Mouse (Mus musculus) natural killer cell, adult 2 months (primary cell): ENCODE measurements around the gene Iqgap2.
A peak's percentile ranks its signal among the peaks of the same experiment; 100 is the strongest.

ENCODE experiments used
- DNase-seq, 2 experiments: peaks; one replicate each; pipeline ENCODE4 v3.0.0; 2022; ENCODE audit warnings: low spot score in 2 of 2

Iqgap2 gene

GRCm38 (mm10) chr13:95891491-95891925 lies at the start of gene Iqgap2:
TSS of gene Iqgap2 (minus strand) at chr13:95891922.
- DNase-seq: peak in 1 of 2 experiments; percentile 24

DNA sequence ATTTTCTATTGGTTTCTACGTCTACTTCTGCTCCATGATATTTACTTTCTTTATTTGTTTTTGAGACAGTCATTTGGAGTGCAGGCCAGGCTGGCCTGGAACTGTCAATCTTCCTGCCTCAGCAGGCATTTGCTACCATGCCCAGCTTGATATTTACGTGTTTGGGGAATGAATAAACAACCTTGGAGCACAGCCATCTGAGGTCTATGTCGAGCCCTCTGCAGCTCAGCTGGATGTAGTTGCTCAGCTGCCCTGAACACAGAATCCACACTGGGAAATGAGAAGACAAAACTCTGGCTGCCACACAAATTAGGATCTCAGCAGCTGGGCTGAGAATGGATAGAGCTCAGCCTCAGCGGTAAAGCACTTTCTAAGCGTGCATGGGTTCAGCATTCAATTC lies 49.1 kb upstream of the Iqgap2 start:
- no peak for DNase-seq

- DNase-seq: no peak
Measured at GRCm38 (mm10) chr13:95924201-95924621, 32.5 kb upstream of the Iqgap2 start.

DNA sequence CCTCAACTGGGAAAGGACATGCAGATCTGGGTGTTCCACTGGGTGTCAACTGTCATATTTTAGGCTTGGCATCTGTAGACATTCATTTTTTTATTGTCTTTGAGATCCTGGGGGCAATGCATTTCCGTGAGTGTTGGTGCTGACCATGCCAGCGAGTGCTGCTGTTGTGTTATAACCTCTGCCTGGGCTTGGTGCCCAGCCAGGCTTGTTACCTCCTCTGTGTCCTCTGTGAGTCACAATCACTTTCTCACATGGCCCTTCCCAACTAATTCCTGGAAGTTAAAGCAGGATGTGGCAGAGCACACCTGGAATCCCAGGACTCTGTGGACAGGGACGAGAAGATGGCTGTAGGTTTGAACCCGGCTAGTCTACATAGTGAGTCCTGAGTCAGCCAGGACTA lies 30.9 kb upstream of the Iqgap2 start:
- DNase-seq: no peak

GRCm38 (mm10) chr13:95918624-95919284 lies 27.0 kb upstream of the Iqgap2 start:
- DNase-seq: no peak

DNA sequence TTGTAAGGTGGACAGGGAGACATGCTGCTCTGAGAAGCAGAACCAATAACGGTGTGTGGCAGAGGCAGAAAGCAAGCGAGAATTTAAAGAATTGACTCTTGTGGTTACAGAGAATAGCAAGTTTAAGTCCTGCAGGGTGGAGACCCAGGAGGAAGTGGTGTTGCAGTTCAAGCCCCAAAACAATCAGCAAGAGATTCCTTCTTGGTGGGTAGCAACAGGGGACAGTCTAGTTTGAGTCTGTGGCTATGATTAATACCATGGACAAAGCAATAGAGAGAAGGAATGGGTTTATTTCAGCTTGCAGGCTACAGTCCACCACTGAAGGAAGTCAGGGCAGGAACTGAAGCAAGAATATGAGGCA lies 21.3 kb upstream of the Iqgap2 start:
- peak in 1 of 2 experiments; percentile 12 for DNase-seq

DNA sequence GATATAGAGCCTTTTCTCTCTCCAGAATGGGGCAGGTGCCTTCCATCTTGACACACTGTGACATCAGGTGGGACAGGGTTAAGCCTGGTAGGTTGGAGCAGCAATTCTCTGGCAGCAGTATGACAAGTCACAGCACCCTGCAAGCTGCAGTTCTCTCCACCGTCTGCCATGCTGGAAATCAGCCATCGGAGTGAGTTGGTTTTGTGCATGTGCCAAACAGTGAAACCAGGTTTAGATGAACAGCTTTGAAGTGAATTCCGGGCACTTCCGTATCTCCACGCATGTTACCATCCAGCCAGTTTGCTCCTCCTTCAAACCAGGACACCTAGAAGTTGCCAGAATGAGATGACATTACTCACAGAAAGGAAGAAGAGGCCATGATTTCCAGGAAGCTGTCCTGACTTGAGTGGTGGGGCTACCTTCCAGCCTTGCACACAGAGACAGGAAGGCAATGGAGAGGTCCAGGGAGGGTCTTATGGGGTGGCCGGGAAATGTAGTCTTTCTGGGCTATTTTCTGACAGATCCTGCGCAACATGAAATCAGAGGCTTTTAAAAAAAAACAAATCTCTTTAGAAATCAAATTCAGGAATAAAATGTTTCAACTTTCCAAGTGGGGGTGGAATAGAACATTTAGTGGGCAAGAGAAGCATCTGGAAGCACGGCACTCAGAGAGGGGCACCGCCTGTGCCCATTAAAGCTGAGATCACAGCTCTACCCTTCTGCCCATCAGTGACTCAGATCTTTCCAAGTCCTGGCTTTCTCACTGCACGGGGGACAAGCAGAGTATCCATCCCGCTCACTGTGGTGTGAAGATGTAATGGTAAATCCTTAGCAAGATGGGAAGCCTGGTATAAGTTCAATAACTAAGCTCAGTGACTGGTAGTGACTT lies 20.7 kb upstream of the Iqgap2 start:
- DNase-seq: no peak

DNA sequence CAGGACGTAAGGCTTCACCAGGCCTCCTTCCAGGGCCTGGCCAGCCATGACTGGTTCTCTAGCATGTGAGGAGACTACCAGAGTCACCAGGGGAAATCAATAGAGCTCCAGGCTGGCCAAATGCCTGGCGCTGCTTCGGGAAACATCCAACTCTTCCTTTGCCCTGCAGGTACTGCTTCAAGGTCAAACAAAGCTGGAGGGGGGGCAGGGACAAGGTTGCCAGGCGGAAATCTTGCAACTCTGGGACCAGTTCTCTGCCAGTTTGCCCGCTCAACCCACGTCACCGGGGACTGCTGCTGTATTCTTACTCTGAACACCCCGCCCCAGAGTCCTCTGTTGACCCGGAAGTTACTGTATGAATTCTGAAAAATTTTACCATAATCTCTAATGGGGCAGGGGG lies 18.5 kb upstream of the Iqgap2 start:
- DNase-seq: no peak

DNA sequence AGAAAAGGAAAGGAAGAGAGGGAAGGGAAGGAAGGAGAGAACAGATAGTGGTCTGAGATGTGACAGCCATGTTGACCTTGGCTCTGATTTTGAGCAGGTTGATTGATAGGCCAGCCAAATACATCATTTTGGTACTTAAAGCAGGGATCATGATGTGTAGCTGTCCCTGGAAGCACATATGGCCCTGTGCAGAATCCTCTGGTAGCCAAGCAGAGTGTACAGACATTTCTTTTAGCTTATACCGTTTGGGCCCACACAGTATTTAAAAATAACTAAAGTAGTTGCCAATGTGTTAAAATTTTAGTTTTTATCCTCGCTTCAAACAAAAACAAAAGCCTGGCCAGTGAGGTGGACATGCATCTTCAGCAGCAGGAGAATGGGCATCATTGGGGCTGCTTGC lies 17.5 kb upstream of the Iqgap2 start:
- DNase-seq: no peak

DNA sequence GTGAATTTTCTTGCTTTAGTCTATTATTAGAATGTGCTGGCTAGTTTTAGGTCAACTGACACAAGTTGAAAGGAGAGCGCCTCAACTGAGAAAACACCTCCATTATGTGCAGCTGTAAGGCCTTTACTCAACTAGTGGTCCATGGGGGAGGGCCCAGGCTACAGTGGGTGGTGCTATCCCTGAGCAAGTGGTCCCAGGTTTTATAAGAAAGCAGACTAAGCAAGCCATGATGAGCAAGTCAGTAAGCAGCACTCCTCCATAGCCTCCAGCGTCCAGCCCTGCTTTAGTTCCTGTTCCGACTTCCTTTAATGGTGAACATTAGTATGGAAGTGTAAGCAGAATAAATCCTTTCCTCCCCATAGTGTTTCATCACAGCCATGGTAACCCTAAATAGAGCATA lies 11.0 kb upstream of the Iqgap2 start:
- DNase-seq: no peak

GRCm38 (mm10) chr13:95899885-95900650 lies 8.3 kb upstream of the Iqgap2 start:
- no peak for DNase-seq

- DNase-seq: no peak
Measured at GRCm38 (mm10) chr13:95896501-95896900, 4.8 kb upstream of the Iqgap2 start.

DNA sequence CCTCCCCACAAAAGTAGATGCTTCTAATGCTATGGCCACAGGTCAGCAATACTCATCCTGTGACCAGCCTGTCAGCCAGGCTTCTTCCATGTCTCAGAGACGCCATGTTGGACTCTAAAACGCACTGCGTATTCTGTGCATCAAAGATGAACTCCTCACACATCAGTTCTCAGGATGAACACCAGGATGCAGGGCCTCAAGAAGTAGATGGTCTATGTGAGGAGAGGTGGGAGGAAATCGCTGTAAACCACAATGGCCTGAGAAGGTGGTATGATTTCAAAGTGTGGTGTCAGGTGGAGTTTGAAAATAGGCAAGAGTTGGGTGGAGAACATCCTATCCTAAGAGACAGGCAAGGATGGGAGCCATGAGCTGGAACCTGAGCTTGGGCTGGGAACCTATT lies 1.4 kb upstream of the Iqgap2 start:
- no peak for DNase-seq

DNA sequence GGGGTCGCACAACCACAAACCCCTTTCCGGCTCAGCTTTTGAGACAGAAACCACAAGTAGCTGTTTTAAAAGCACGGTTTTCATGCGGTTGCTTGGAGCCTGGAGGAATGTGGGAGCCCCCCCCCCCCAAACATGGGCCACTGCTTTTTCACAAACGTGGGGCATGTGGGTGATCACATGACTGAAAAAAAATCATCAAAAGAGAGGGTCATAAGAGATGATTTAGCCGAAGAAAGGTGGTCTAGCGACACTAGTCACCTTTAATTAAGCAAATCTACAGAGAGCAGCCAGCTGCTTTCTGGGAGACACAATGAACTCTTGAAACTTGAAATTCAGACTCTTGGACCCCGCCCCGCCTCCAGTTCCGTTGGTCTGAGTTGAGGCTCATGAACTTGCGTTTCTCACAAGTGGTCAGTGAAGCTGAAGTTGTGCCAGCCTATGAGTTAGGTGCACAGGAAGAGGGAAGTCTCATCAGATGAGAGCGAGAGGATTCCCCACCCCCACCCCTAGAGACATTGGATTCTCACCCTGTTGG lies 956 bp upstream of the Iqgap2 start:
- peak; percentile 59 to 74 for DNase-seq

DNA sequence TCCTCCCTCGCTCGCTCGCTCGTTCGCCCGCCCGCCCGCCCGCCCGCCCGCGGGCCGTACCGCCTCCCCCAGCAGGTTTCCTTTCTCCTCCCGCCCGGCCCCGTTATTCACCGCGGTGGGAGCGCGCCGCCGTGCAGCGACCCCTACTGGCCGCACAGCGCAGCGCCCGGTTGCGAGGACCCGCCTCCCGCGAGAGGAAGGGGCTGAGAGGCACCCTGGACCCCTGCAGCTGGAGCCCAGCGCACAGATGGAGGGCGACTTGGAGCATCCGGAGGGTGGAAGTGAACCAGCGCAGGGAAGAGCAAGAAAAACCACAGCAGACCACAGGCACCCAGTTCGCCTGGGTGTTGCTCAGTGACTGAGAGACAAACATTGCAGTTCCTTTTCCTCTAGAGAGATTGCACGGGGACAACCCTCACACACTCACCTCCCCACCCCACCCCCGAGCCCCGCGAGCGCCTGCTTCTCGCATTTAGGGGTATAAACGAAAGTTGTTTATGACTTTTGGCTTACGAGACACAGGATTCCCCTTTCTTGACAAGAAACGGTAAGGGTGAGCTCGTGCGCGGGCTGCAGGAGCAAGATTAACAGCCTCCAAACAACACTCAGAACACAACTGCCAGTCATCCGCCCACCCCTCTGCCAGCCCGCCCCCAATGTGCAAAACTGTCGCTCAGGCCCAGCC lies 346 bp upstream of the Iqgap2 start:
- peak; percentile 83 to 85 for DNase-seq

DNA sequence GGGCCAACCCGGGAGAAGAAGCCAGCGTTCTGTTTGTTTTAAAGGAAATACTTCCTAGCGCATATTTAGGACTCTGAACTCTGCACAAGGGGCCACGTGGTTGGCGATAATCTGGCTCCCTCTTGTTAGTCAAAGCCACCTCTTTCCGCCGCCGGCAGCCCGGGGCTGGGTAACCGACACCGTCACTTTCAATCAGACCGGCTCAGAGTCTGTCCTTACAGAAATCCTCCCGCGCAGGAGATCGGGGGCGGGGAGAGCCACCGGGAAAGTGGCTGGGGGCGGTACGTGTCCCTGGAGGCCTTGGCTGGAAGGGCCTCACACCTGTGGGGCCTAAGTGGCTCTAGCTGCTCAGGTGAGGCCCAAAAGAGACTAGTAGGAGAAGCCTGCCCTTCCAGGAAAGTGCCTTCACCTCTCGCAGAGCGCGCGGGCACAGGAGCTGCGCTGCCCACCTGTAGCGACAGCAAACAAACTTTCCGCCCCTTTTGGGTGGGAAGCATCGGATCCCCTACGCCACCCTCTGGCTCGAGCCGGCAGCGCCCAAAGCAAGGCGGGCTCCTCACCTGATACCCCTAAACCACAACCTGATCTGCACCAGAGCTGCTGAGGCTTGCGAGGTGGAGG lies 761 bp downstream of the Iqgap2 start:
- DNase-seq: peak; percentile 52 to 57

DNA sequence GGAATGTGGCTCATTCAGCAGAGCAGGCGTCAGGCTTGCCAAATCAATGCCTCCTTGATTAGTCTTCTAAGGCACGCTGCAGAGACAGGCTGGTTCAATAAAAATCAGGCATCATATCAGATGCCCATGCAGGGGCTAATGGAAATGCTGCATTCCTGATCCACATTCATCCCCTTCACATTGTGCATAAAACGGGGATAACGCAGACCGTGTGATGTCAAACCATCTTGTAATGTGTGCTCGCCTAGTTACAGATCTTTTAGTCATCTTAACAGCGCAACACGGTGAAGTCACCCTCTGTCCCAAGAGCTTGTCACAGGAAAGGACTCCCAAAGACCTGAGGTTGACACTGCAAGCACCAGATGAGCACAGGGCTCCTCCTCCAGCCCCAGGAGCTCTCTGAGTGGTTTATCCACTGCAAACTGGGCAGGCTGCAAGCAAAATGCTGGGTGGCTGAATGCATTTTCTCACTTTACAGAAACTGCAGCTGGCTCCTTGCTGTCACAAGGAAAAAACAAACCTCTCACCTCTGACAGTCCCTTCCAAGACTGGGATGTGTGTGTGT lies 1.7 kb downstream of the Iqgap2 start:
- DNase-seq: peak; percentile 28 to 35

DNA sequence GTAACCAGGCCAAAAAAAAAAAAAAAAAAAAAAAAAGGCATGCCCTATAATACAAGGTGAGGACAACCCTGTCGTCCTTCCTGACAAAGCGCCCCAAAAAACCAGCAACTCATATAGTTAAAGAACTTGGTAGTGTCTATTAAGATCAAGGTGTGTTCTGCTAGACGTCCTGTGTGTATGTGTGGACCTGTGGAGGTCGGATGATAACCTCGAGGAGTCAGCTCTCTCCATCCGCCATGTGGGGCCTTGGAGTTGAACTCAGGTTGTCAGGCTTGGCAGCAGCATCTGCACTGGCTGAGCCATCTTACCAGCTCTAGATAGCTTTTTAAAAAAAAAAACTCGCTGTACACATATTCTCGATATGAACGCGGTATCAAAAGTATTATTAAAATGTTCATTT lies 2.4 kb downstream of the Iqgap2 start:
- DNase-seq: no peak

DNA sequence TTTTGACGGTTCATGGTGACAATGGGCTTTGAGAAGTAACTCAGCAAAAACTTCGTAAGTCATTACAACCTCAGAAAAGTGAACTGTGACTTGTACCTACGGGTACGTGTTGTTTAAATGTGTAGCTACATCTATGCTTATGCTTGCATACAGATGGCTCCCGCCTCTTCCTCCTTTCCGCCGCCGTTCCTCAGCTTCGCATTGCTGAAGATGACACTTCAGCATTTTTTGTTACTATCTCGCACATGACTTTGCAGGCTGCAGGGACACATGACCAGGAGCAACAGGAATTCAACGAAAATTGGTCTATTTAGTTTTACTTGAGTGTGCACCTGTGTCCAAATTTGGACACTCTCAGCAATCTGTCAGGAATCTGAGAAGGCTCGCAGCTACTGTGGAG lies 3.1 kb downstream of the Iqgap2 start:
- no peak for DNase-seq

DNA sequence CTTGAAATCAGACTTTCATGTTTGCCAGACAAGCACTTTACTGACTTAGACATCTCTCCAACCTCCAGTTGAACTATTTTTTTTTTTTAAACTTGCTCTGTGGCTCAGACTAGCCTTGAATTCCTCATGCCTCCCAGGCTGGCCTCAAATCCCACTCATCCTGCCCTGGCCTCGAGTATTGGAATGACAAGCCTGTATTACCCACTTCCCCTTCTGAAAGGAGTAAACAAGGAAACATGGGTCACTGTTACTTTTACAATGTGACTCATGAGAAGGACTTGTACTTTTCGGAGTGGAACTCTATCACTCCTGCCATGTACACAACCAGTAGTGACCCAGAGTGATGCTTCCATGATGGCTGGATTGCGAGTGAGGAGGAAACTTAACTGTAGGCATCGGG lies 3.6 kb downstream of the Iqgap2 start:
- DNase-seq: no peak

DNA sequence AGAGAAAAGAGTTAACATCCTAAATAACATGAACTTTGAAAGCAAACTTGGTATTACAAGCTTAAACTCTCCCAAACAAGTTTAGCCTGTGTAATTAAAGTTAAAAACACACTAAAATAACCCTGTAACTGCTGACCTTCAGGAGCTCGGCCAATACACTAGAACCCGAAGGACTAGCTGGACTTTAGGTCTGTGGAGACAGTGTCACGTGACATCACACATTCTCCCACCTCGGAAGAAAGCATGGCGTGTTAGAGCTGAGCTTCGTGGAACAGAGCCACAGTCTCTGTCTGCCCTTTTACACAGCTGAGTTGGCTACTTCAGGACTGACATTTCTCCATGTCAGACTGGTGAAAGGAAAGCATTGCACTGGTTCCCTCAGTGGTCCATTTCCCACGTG lies 4.3 kb downstream of the Iqgap2 start:
- no peak for DNase-seq
